Mouse (Mus musculus): ENCODE data around the gene Dynlt1b. TPM values are rescaled to one million over a fixed set of nuclear protein-coding genes. Genes with fewer than 3 reads are reported as not detected.
"Not testable (repeated sequence)": the region's sequence is repeated elsewhere in the genome, so short reads cannot be mapped to it uniquely, and the experiment has no call there.

Gene Dynlt1b
- polyA plus RNA-seq, 1 experiment from 2014 or later = 484 TPM

GRCm38 (mm10) chr17:6392473-6393340, 37.2 kb upstream of the Dynlt1b start:
- not testable (repeated sequence) for H3K4me1 ChIP-seq (replicated peaks; ENCODE audit: control insufficient read depth, insufficient read depth); H3K9ac ChIP-seq (ENCODE audit: low read length); H3K4me3 ChIP-seq (ENCODE audit: low read depth, low read length); DNase-seq (ENCODE audit: low spot score); H3K9me3 ChIP-seq (ENCODE audit: control insufficient read depth, low read length); H3K27ac ChIP-seq (replicated peaks); H3K36me3 ChIP-seq (ENCODE audit: control insufficient read depth, insufficient read depth, low read length); H3K27me3 ChIP-seq (ENCODE audit: control insufficient read depth, insufficient read depth, low read length); H3K4me2 ChIP-seq (replicated peaks; ENCODE audit: low read depth)
- peak; percentile 38; the same call in 1 of the 2 replicates for ATAC-seq (ENCODE audit: low FRiP score, low TSS enrichment)
- WGBS = no CpG with 5 or more reads among the region's 4 CpGs

GRCm38 (mm10) chr17:6398079-6398478, 31.8 kb upstream of the Dynlt1b start:
- H3K9me3 ChIP-seq (ENCODE audit: control insufficient read depth, low read length); DNase-seq (ENCODE audit: low spot score); H3K27ac ChIP-seq (replicated peaks); H3K9ac ChIP-seq (ENCODE audit: low read length); H3K4me1 ChIP-seq (replicated peaks; ENCODE audit: control insufficient read depth, insufficient read depth); H3K27me3 ChIP-seq (ENCODE audit: control insufficient read depth, insufficient read depth, low read length); H3K36me3 ChIP-seq (ENCODE audit: control insufficient read depth, insufficient read depth, low read length); H3K4me3 ChIP-seq (ENCODE audit: low read depth, low read length); ATAC-seq (ENCODE audit: low FRiP score, low TSS enrichment); H3K4me2 ChIP-seq (replicated peaks; ENCODE audit: low read depth): not testable (repeated sequence)
- 50% methylated on average over 1 of the region's 3 CpGs for WGBS

DNA sequence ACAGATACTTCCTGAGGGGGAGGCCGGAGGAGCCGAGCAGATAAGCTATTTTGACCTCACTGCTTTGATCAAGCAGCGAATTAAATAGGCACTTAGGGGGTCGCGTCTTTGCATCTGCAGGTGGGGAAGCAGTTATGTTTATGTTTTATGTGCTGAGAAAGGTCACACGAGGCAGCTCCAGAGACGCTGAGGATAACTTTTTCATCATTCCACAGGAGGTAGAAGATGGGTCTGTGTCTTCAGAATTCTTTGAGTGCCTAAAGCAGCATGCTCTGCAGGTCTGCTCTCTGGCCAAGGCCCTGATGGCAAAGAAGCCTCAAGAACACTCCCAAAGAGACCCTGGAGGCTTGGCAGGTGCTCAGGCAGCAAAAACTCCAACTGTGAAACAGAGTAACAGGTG, 31.1 kb upstream of the Dynlt1b start:
- not testable (repeated sequence) for H3K9ac ChIP-seq (ENCODE audit: low read length); ATAC-seq (ENCODE audit: low FRiP score, low TSS enrichment); H3K9me3 ChIP-seq (ENCODE audit: control insufficient read depth, low read length); H3K4me2 ChIP-seq (replicated peaks; ENCODE audit: low read depth); H3K27me3 ChIP-seq (ENCODE audit: control insufficient read depth, insufficient read depth, low read length); H3K27ac ChIP-seq (replicated peaks); H3K4me1 ChIP-seq (replicated peaks; ENCODE audit: control insufficient read depth, insufficient read depth); H3K4me3 ChIP-seq (ENCODE audit: low read depth, low read length); DNase-seq (ENCODE audit: low spot score); H3K36me3 ChIP-seq (ENCODE audit: control insufficient read depth, insufficient read depth, low read length)
- 43% methylated on average over 7 of the region's 7 CpGs for WGBS

- WGBS = 16% methylated on average over 5 of the region's 13 CpGs
- DNase-seq (ENCODE audit: low spot score) (peak; percentile 26), ATAC-seq (ENCODE audit: low FRiP score, low TSS enrichment) (peak; percentile 76)
- H3K27me3 ChIP-seq (ENCODE audit: control insufficient read depth, insufficient read depth, low read length); H3K9me3 ChIP-seq (ENCODE audit: control insufficient read depth, low read length); H3K4me3 ChIP-seq (ENCODE audit: low read depth, low read length); H3K27ac ChIP-seq (replicated peaks); H3K9ac ChIP-seq (ENCODE audit: low read length); H3K4me2 ChIP-seq (replicated peaks; ENCODE audit: low read depth); H3K4me1 ChIP-seq (replicated peaks; ENCODE audit: control insufficient read depth, insufficient read depth); H3K36me3 ChIP-seq (ENCODE audit: control insufficient read depth, insufficient read depth, low read length): not testable (repeated sequence)
These were observed 30.4 kb upstream of the Dynlt1b start for GRCm38 (mm10) chr17:6399281-6400096.

DNA sequence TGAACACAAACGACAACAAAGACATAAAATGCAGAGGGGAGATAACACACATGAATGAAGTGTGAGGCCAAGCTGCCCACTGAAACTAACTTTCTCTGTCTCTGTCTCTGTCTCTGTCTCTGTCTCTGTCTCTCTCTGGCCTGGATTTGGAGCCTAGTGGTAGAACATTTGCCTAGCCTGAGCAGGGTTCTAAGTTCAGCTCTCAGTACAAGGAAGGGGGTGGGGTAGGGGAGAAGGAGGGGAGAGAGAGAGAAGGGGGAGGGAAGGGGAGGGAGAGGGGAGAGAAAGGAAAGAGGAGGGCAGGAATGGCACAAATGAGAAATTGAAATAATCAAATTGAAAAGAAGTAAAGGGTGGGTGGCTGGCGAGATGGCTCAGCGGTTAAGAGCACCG, 29.8 kb upstream of the Dynlt1b start:
- ATAC-seq (ENCODE audit: low FRiP score, low TSS enrichment); DNase-seq (ENCODE audit: low spot score); H3K36me3 ChIP-seq (ENCODE audit: control insufficient read depth, insufficient read depth, low read length); H3K27me3 ChIP-seq (ENCODE audit: control insufficient read depth, insufficient read depth, low read length); H3K4me3 ChIP-seq (ENCODE audit: low read depth, low read length); H3K4me2 ChIP-seq (replicated peaks; ENCODE audit: low read depth); H3K4me1 ChIP-seq (replicated peaks; ENCODE audit: control insufficient read depth, insufficient read depth); H3K9me3 ChIP-seq (ENCODE audit: control insufficient read depth, low read length); H3K9ac ChIP-seq (ENCODE audit: low read length); H3K27ac ChIP-seq (replicated peaks): not testable (repeated sequence)
- WGBS = 75% methylated on average over 4 of the region's 4 CpGs

- H3K4me3 ChIP-seq (ENCODE audit: low read depth, low read length); DNase-seq (ENCODE audit: low spot score); H3K27ac ChIP-seq (replicated peaks); H3K36me3 ChIP-seq (ENCODE audit: control insufficient read depth, insufficient read depth, low read length); H3K27me3 ChIP-seq (ENCODE audit: control insufficient read depth, insufficient read depth, low read length); ATAC-seq (ENCODE audit: low FRiP score, low TSS enrichment); H3K4me2 ChIP-seq (replicated peaks; ENCODE audit: low read depth); H3K9me3 ChIP-seq (ENCODE audit: control insufficient read depth, low read length); H3K4me1 ChIP-seq (replicated peaks; ENCODE audit: control insufficient read depth, insufficient read depth); H3K9ac ChIP-seq (ENCODE audit: low read length): not testable (repeated sequence)
- WGBS = 59% methylated on average over 1 of the region's 1 CpGs
These were observed 25.4 kb upstream of the Dynlt1b start for GRCm38 (mm10) chr17:6404493-6404892.

- not testable (repeated sequence) for H3K27ac ChIP-seq (replicated peaks); H3K9ac ChIP-seq (ENCODE audit: low read length); H3K9me3 ChIP-seq (ENCODE audit: control insufficient read depth, low read length); H3K4me1 ChIP-seq (replicated peaks; ENCODE audit: control insufficient read depth, insufficient read depth); DNase-seq (ENCODE audit: low spot score); H3K4me3 ChIP-seq (ENCODE audit: low read depth, low read length); H3K36me3 ChIP-seq (ENCODE audit: control insufficient read depth, insufficient read depth, low read length); H3K4me2 ChIP-seq (replicated peaks; ENCODE audit: low read depth); H3K27me3 ChIP-seq (ENCODE audit: control insufficient read depth, insufficient read depth, low read length)
- WGBS = 43% methylated on average over 1 of the region's 2 CpGs
- peak; percentile 78 for ATAC-seq (ENCODE audit: low FRiP score, low TSS enrichment)
These were observed 22.9 kb upstream of the Dynlt1b start for GRCm38 (mm10) chr17:6406972-6407371.

DNA sequence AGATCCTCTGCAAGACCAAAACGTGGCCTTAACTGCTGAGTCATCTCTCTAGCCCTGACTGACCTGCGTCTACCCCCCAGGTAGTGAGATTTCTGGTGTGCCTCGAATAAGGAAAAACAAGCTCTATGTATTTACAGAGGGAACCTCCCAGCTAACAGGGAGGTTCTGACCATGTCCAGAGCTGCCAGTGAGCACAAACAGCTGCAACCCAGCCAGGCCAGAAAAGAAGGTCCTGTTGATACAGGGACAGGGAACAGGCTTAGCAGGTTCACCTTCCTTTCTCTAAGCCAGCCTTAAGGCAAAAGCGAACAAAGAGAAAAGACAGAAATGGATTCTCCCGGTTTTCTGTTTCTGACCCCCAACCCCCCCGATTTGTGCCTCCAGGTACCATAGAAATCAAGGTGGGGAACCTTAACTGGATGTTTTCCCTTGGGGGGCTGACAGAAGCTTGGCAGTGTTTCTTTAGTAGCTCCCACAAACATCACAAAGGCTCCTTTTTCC, 19.1 kb upstream of the Dynlt1b start:
- H3K4me1 ChIP-seq (replicated peaks; ENCODE audit: control insufficient read depth, insufficient read depth); H3K27ac ChIP-seq (replicated peaks); H3K9me3 ChIP-seq (ENCODE audit: control insufficient read depth, low read length); H3K27me3 ChIP-seq (ENCODE audit: control insufficient read depth, insufficient read depth, low read length); H3K36me3 ChIP-seq (ENCODE audit: control insufficient read depth, insufficient read depth, low read length); H3K4me3 ChIP-seq (ENCODE audit: low read depth, low read length); H3K4me2 ChIP-seq (replicated peaks; ENCODE audit: low read depth); H3K9ac ChIP-seq (ENCODE audit: low read length): not testable (repeated sequence)
- 31% methylated on average over 6 of the region's 6 CpGs for WGBS
- ATAC-seq (ENCODE audit: low FRiP score, low TSS enrichment) (peak; percentile 91), DNase-seq (ENCODE audit: low spot score) (peak; percentile 58)
